Mouse (Mus musculus): ENCODE data around the gene Arih2. TPM values are rescaled to one million over a fixed set of nuclear protein-coding genes. Genes with fewer than 3 reads are reported as not detected.

Arih2 gene
- polyA plus RNA-seq (2014; fragmentation: Nextera tagmentation; extraction: Ambion mirVana), result 32.7 and 38.8 TPM in 2 replicates

DNA sequence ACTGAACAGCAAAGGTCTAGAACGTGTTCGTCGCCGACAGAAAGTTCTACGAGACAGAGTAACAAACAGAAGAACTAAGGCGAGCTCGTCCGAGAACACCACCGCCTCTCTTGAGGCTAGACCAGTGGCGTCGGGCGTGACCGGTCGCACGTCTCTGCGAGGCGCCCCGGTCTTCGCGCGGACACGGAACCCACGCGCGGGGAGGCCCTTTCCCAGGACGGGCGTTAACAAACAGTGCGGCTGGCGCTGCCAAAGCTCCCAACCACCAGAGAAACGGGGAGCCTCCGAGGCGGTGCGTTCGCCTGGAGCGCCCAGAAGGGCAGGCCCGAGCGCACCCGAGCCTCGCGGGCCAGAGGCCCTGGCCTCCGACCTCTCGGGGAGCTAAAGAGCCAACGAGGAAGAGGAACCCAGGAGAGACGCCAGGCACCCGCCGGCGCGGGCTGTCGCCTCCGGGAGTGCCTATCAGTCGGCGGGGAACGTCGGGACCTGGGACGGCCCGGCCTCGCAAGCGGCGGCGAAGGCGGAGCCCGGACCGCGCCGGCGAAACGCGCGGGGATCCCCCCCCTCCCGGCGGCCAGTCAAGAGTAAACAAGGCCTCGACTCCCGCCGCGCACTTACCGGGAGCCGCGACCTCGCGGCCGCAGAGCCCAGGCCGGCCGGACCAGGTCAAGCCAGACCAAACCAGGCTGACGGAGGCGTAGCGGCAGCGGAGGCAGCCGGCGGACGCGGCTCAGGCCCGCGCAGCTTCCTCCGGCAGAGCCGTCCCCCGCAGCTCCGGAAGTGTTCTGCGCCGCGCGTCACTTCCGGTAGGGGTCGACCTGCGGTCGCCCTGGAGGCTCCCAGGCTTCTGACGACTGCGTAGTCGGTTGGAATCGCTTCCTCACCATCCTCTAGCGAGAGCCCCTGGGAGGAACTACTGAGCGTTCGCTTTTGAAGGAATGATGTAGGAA is at the start of gene Arih2:
TSS of gene Arih2 (minus strand) at position 776 of the 950 bp plus-strand sequence.
- ATAC-seq (ENCODE audit: low FRiP score, low TSS enrichment), result peak; percentile 98
- peak within 1 kb of the TSS; percentile 92 for H3K9ac ChIP-seq (ENCODE audit: low read depth, low read length)
- H3K27me3 ChIP-seq (ENCODE audit: control insufficient read depth, insufficient read depth, low read length), result no peaks in the 10 kb centered on the region
- no peaks in the 10 kb centered on the region for H3K9me3 ChIP-seq (ENCODE audit: control insufficient read depth, low read length)
- WGBS, result under 1% methylated on average over 79 of the region's 112 CpGs
- H3K4me1 ChIP-seq (ENCODE audit: control insufficient read depth, insufficient read depth, low read length), result peaks cover 14% of the 10 kb centered on the region; the same call in 1 of the 2 replicates
- peak within 1 kb of the TSS; percentile 88 for H3K27ac ChIP-seq (ENCODE audit: low read depth, low read length)
- H3K4me2 ChIP-seq (replicated peaks; ENCODE audit: low read depth, low read length), result peak within 1 kb of the TSS; percentile 79
- H3K36me3 ChIP-seq (ENCODE audit: control insufficient read depth, insufficient read depth, low read length), result no peaks in the 10 kb centered on the region
- H3K4me3 ChIP-seq (ENCODE audit: low read length), result peak within 1 kb of the TSS; percentile 100

- no peak overlapping the region for H3K9ac ChIP-seq (ENCODE audit: low read depth, low read length)
- H3K27ac ChIP-seq (ENCODE audit: low read depth, low read length), result no peak overlapping the region
- WGBS, result 81% methylated on average over 1 of the region's 1 CpGs
- no peak for ATAC-seq (ENCODE audit: low FRiP score, low TSS enrichment)
- H3K36me3 ChIP-seq (ENCODE audit: control insufficient read depth, insufficient read depth, low read length), result peaks cover 4% of the 10 kb centered on the region; the same call in 1 of the 2 replicates
- H3K4me2 ChIP-seq (replicated peaks; ENCODE audit: low read depth, low read length), result no peak overlapping the region
- H3K4me3 ChIP-seq (ENCODE audit: low read length), result no peak overlapping the region
- H3K27me3 ChIP-seq (ENCODE audit: control insufficient read depth, insufficient read depth, low read length), result no peaks in the 10 kb centered on the region
- peaks cover 7% of the 10 kb centered on the region; the same call in 1 of the 2 replicates for H3K4me1 ChIP-seq (ENCODE audit: control insufficient read depth, insufficient read depth, low read length)
- no peaks in the 10 kb centered on the region for H3K9me3 ChIP-seq (ENCODE audit: control insufficient read depth, low read length)
Observed at GRCm38 (mm10) chr9:108694533-108694932, 45.3 kb upstream of the Arih2 start.

GRCm38 (mm10) chr9:108693946-108694345 is 44.8 kb upstream of the Arih2 start:
- H3K4me2 ChIP-seq (replicated peaks; ENCODE audit: low read depth, low read length), result peak overlapping the region; percentile 91; the same call in 1 of the 2 replicates
- peaks cover 4% of the 10 kb centered on the region; the same call in 1 of the 2 replicates for H3K36me3 ChIP-seq (ENCODE audit: control insufficient read depth, insufficient read depth, low read length)
- H3K9me3 ChIP-seq (ENCODE audit: control insufficient read depth, low read length), result no peaks in the 10 kb centered on the region
- no peak overlapping the region; the same call in 1 of the 2 replicates for H3K4me3 ChIP-seq (ENCODE audit: low read length)
- WGBS, result 49% methylated on average over 4 of the region's 4 CpGs
- H3K27ac ChIP-seq (ENCODE audit: low read depth, low read length), result no peak overlapping the region
- no peak overlapping the region for H3K9ac ChIP-seq (ENCODE audit: low read depth, low read length)
- H3K27me3 ChIP-seq (ENCODE audit: control insufficient read depth, insufficient read depth, low read length), result no peaks in the 10 kb centered on the region
- H3K4me1 ChIP-seq (ENCODE audit: control insufficient read depth, insufficient read depth, low read length), result peaks cover 7% of the 10 kb centered on the region; the same call in 1 of the 2 replicates
- no peak for ATAC-seq (ENCODE audit: low FRiP score, low TSS enrichment)

- H3K36me3 ChIP-seq (ENCODE audit: control insufficient read depth, insufficient read depth, low read length), result no peaks in the 10 kb centered on the region
- WGBS, result under 1% methylated on average over 84 of the region's 92 CpGs
- peak overlapping the region; percentile 82 for H3K9ac ChIP-seq (ENCODE audit: low read depth, low read length)
- peak overlapping the region; percentile 7; the same call in 1 of the 2 replicates for H3K27ac ChIP-seq (ENCODE audit: low read depth, low read length)
- no peaks in the 10 kb centered on the region for H3K27me3 ChIP-seq (ENCODE audit: control insufficient read depth, insufficient read depth, low read length)
- ATAC-seq (ENCODE audit: low FRiP score, low TSS enrichment), result peak; percentile 65
- H3K4me3 ChIP-seq (ENCODE audit: low read length), result peak overlapping the region; percentile 67
- peaks cover 7% of the 10 kb centered on the region; the same call in 1 of the 2 replicates for H3K4me1 ChIP-seq (ENCODE audit: control insufficient read depth, insufficient read depth, low read length)
- H3K9me3 ChIP-seq (ENCODE audit: control insufficient read depth, low read length), result no peaks in the 10 kb centered on the region
- peak overlapping the region; percentile 91 for H3K4me2 ChIP-seq (replicated peaks; ENCODE audit: low read depth, low read length)
Observed at GRCm38 (mm10) chr9:108692226-108693041, 43.2 kb upstream of the Arih2 start.

DNA sequence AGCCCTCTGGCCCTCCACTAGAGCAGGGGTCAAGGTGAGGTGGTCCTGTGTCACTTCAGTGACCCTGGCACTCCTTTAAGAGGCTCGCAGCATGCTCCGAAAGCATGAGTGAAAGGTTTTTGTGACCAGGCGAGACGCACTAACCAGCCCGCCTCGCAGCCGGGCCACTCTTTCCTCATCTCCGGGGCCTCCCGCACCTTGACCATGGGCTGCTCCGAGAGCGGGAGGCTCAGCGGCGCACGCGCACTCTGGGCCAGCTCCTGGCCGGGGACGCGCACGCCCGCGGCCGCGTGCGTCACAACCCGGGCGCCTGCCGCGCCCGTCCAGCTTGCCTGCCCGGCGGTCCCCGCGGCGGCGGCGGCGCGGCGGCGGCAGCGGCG is 42.6 kb upstream of the Arih2 start:
- under 1% methylated on average over 42 of the region's 42 CpGs for WGBS
- Histone ChIP-seq H3K9ac (ENCODE audit: low read depth, low read length) (peak overlapping the region; percentile 82), H3K36me3 (ENCODE audit: control insufficient read depth, insufficient read depth, low read length) (no peaks in the 10 kb centered on the region), H3K9me3 (ENCODE audit: control insufficient read depth, low read length) (no peaks in the 10 kb centered on the region), H3K4me2 (replicated peaks; ENCODE audit: low read depth, low read length) (peak overlapping the region; percentile 91), H3K27ac (ENCODE audit: low read depth, low read length) (0 out of 2 replicates have a peak overlapping the region, but pooled peaks have one; percentile 17), H3K4me3 (ENCODE audit: low read length) (peak overlapping the region; percentile 67), H3K4me1 (ENCODE audit: control insufficient read depth, insufficient read depth, low read length) (peaks cover 7% of the 10 kb centered on the region; the same call in 1 of the 2 replicates), H3K27me3 (ENCODE audit: control insufficient read depth, insufficient read depth, low read length) (no peaks in the 10 kb centered on the region)
- peak; percentile 92 for ATAC-seq (ENCODE audit: low FRiP score, low TSS enrichment)

DNA sequence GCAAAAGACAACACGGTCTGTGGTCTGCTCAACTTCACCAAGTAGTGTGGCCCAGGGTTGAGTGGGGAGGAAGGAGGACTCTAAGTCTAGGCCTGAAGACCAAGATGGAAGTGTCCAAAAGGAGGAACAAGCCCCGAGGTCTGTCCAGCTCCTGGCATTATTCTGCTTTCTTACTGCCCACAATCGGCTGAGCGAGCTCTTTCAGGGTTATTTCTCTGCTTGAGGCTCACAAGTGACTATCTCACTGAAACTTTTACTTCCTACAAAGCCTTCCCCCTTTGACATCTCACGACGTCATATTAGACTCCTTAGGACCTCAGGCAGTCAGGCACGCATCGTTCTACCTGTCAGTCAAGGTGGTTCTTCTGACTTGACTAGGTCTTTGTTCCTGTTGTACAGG is 42.2 kb upstream of the Arih2 start:
- Histone ChIP-seq H3K27me3 (ENCODE audit: control insufficient read depth, insufficient read depth, low read length) (no peaks in the 10 kb centered on the region), H3K4me3 (ENCODE audit: low read length) (peak overlapping the region; percentile 67), H3K36me3 (ENCODE audit: control insufficient read depth, insufficient read depth, low read length) (no peaks in the 10 kb centered on the region), H3K4me1 (ENCODE audit: control insufficient read depth, insufficient read depth, low read length) (peaks cover 7% of the 10 kb centered on the region; the same call in 1 of the 2 replicates), H3K9ac (ENCODE audit: low read depth, low read length) (peak overlapping the region; percentile 82), H3K4me2 (replicated peaks; ENCODE audit: low read depth, low read length) (peak overlapping the region; percentile 91), H3K9me3 (ENCODE audit: control insufficient read depth, low read length) (no peaks in the 10 kb centered on the region), H3K27ac (ENCODE audit: low read depth, low read length) (no peak overlapping the region)
- 65% methylated on average over 8 of the region's 8 CpGs for WGBS
- no peak for ATAC-seq (ENCODE audit: low FRiP score, low TSS enrichment)

- Histone ChIP-seq H3K4me1 (ENCODE audit: control insufficient read depth, insufficient read depth, low read length) (peaks cover 7% of the 10 kb centered on the region; the same call in 1 of the 2 replicates), H3K4me3 (ENCODE audit: low read length) (no peak overlapping the region), H3K36me3 (ENCODE audit: control insufficient read depth, insufficient read depth, low read length) (no peaks in the 10 kb centered on the region), H3K4me2 (replicated peaks; ENCODE audit: low read depth, low read length) (no peak overlapping the region), H3K9me3 (ENCODE audit: control insufficient read depth, low read length) (no peaks in the 10 kb centered on the region), H3K9ac (ENCODE audit: low read depth, low read length) (no peak overlapping the region), H3K27ac (ENCODE audit: low read depth, low read length) (no peak overlapping the region), H3K27me3 (ENCODE audit: control insufficient read depth, insufficient read depth, low read length) (no peaks in the 10 kb centered on the region)
- ATAC-seq (ENCODE audit: low FRiP score, low TSS enrichment), result no peak
- WGBS, result 93% methylated on average over 6 of the region's 6 CpGs
Observed at GRCm38 (mm10) chr9:108690914-108691313, 41.7 kb upstream of the Arih2 start.

- H3K4me2 ChIP-seq (replicated peaks; ENCODE audit: low read depth, low read length), result no peak overlapping the region
- no peak overlapping the region for H3K4me3 ChIP-seq (ENCODE audit: low read length)
- no peak for ATAC-seq (ENCODE audit: low FRiP score, low TSS enrichment)
- H3K4me1 ChIP-seq (ENCODE audit: control insufficient read depth, insufficient read depth, low read length), result peaks cover 7% of the 10 kb centered on the region; the same call in 1 of the 2 replicates
- no peak overlapping the region for H3K9ac ChIP-seq (ENCODE audit: low read depth, low read length)
- no peaks in the 10 kb centered on the region for H3K36me3 ChIP-seq (ENCODE audit: control insufficient read depth, insufficient read depth, low read length)
- WGBS, result 100% methylated on average over 1 of the region's 1 CpGs
- no peak overlapping the region for H3K27ac ChIP-seq (ENCODE audit: low read depth, low read length)
- no peaks in the 10 kb centered on the region for H3K9me3 ChIP-seq (ENCODE audit: control insufficient read depth, low read length)
- H3K27me3 ChIP-seq (ENCODE audit: control insufficient read depth, insufficient read depth, low read length), result no peaks in the 10 kb centered on the region
Observed at GRCm38 (mm10) chr9:108689993-108690392, 40.8 kb upstream of the Arih2 start.
